Mouse (Mus musculus): ENCODE data around the gene Slc44a4.

GRCm38 (mm10) chr17:34881683-34882310, 32.5 kb upstream of the Slc44a4 start, which contains the start of gene Gm20547:
- TF ChIP-seq POLR2A (IDR thresholded peaks at IDR 0.05; ENCODE audit: low read depth, low read length) (no peak), CTCF (IDR thresholded peaks at IDR 0.05; ENCODE audit: borderline replicate concordance, insufficient read depth, low read length) (no peak)

All from embryonic fibroblast, embryonic 13.5 days (primary cell).